Mouse (Mus musculus): ENCODE data around the gene Bckdhb.

- TF ChIP-seq ZNF384 (IDR thresholded peaks at IDR 0.05; ENCODE audit: low read depth, low read length) (no peak), MAFK (IDR thresholded peaks at IDR 0.05; ENCODE audit: insufficient read depth, low read depth, low read length) (no peak), ZC3H11A (IDR thresholded peaks at IDR 0.05; ENCODE audit: borderline replicate concordance, low read depth, low read length) (no peak), HCFC1 (IDR thresholded peaks at IDR 0.05; ENCODE audit: borderline replicate concordance, insufficient read depth, low read length) (no peak)
Measured at GRCm38 (mm10) chr9:84030691-84031290, 105.8 kb downstream of the Bckdhb start.

Measured in ES-E14 (cell line).